Mouse (Mus musculus) liver, embryonic 16.5 days (tissue): ENCODE measurements around the gene Astn2. TPM values are rescaled to one million over a fixed set of nuclear protein-coding genes. Genes with fewer than 3 reads are reported as not detected.

ENCODE experiments used
- ATAC-seq: fragments of 200-750 bp; cut with Nextera tagmentation; 2 replicates; pipeline ENCODE4 v1.8.0; 2017; ENCODE audit warnings: low read depth, mild to moderate bottlenecking, moderate number of reproducible peaks, moderate library complexity
- H3K27ac ChIP-seq: fragments of 300-500 bp; sonication (generic); 2 replicates; pipeline ENCODE4 v1.5.1; 2014; ENCODE audit warnings: mild to moderate bottlenecking, low read length
- H3K27me3 ChIP-seq: fragments of 300-500 bp; sonication (generic); 2 replicates; pipeline ENCODE4 v1.6.1; 2014; ENCODE audit warnings: low read depth, low read length, mixed read lengths; ENCODE audit not compliant: control insufficient read depth, insufficient read depth
- H3K36me3 ChIP-seq: fragments of 300-500 bp; sonication (generic); 2 replicates; pipeline ENCODE4 v1.6.1; 2014; ENCODE audit warnings: mild to moderate bottlenecking; ENCODE audit not compliant: control insufficient read depth, insufficient read depth
- H3K4me1 ChIP-seq: fragments of 300-500 bp; sonication (generic); 2 replicates; pipeline ENCODE4 v1.6.1; 2014; ENCODE audit warnings: low read depth, low read length, mixed read lengths; ENCODE audit not compliant: control insufficient read depth
- H3K4me2 ChIP-seq: fragments of 300-500 bp; sonication (generic); 2 replicates; pipeline ENCODE4 v1.6.1; 2014; ENCODE audit warnings: low read depth, low read length, mixed read lengths
- H3K4me3 ChIP-seq: fragments of 300-500 bp; sonication (generic); 2 replicates; pipeline ENCODE4 v1.5.1; 2014; ENCODE audit warnings: low read depth, mild to moderate bottlenecking, low read length
- H3K9ac ChIP-seq: fragments of 300-500 bp; sonication (generic); 2 replicates; pipeline ENCODE4 v1.6.1; 2014; ENCODE audit warnings: low read depth, low read length
- H3K9me3 ChIP-seq: fragments of 300-500 bp; sonication (generic); replicated peaks from 2 replicates; pipeline ENCODE4 v1.6.1; 2016; ENCODE audit warnings: low read length; ENCODE audit not compliant: control insufficient read depth
- WGBS: fragments of 180-500 bp; shearing (Covaris S2); extraction: QIAGEN DNeasy Blood & Tissue Kit; methylation state at CpG from one replicate; pipeline ENCODE4 v1.1.7; 2014; ENCODE audit not compliant: insufficient replicate concordance; 5-methylcytosine and 5-hydroxymethylcytosine counted together
- polyA plus RNA-seq: library from polyadenylated mRNA; unstranded; fragments of >200 nt; fragmentation: Nextera tagmentation; extraction: Ambion mirVana; gene quantifications from 2 replicates; pipeline ENCODE4 v1.2.1, GENCODE M21; 2015

Gene Astn2
- polyA plus RNA-seq, 1 experiment from 2014 or later = not detected

DNA sequence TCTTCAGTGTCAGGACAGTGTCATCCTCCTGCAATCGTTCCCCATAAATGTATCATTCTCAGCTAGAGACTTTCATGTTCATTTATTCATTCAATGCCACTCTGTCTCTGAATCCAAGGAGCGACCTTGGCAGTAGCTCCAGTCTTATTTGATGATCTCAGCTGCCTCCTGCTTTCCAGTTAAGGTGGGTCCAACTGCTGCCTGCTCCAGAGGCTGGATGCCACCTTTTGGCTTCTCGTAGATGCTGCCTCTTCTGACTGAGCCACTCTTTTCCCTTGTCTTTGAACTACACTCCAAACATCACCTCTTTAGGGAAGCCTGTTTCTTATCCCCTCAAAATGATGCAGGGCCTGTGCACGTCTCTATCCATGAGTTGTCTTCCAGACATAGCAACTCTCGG, 1002.1 kb downstream of the Astn2 start:
- no peak for ATAC-seq
- H3K9ac ChIP-seq = no peak overlapping the region
- H3K4me1 ChIP-seq = no peaks in the 10 kb centered on the region
- H3K9me3 ChIP-seq = no peaks in the 10 kb centered on the region
- H3K36me3 ChIP-seq = no peaks in the 10 kb centered on the region
- no peak overlapping the region for H3K4me2 ChIP-seq
- no peak overlapping the region for H3K27ac ChIP-seq
- 60% methylated on average over 5 of the region's 5 CpGs for WGBS
- H3K4me3 ChIP-seq = no peak overlapping the region
- no peaks in the 10 kb centered on the region for H3K27me3 ChIP-seq

DNA sequence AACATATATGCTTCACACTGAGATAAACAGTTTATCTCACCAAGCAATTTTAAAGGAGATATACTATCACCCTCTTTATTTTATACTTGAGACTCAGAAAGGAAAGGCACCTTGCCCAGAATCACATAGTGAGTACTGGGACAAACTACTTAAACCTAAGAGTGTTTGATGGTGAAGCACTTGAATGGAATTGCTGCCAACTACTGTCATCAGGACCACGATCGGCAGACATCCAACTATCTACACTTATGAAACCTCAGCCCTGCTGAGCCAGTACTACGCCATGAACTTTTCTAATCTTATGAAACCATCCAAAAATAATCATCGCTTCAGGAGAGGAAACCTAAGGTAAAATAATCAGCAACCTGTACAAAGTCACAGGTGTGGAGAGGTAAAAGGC, 1005.0 kb downstream of the Astn2 start:
- Histone ChIP-seq H3K4me1 (no peaks in the 10 kb centered on the region), H3K27ac (no peak overlapping the region), H3K4me3 (no peak overlapping the region), H3K4me2 (no peak overlapping the region), H3K9me3 (no peaks in the 10 kb centered on the region), H3K27me3 (no peaks in the 10 kb centered on the region), H3K9ac (no peak overlapping the region), H3K36me3 (no peaks in the 10 kb centered on the region)
- no peak for ATAC-seq
- WGBS = 74% methylated on average over 4 of the region's 4 CpGs

DNA sequence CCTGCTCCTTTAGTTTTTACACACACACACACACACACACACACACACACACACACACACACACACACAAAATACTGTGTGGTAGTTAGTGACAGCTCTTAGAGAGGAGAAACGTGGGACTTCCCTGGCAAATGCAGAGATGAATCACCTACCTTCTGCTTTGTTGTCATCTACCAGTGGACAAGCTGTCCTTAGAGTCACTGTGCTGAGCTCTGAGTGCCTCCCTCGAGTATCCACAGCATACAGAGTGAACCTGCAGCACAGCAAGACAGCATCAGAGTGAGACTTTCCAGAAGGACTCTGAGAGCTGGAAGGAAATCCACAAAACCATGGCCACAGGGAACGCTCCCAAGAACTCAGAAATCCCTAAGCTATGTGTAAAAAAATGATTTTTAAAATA, 1007.6 kb downstream of the Astn2 start:
- 30% methylated on average over 3 of the region's 3 CpGs for WGBS
- H3K36me3 ChIP-seq = no peaks in the 10 kb centered on the region
- no peak overlapping the region for H3K4me3 ChIP-seq

GRCm38 (mm10) chr4:65391001-65391400, 1013.4 kb downstream of the Astn2 start:
- Histone ChIP-seq H3K36me3 (no peaks in the 10 kb centered on the region), H3K27ac (no peak overlapping the region), H3K4me3 (no peak overlapping the region), H3K9me3 (no peaks in the 10 kb centered on the region), H3K4me1 (no peaks in the 10 kb centered on the region; the same call in 1 of the 2 replicates), H3K9ac (no peak overlapping the region), H3K4me2 (no peak overlapping the region), H3K27me3 (no peaks in the 10 kb centered on the region)
- WGBS = 47% methylated on average over 4 of the region's 4 CpGs
- ATAC-seq = no peak

More for the DNA sequence above, 1007.6 kb downstream of the Astn2 start:
- no peak overlapping the region for H3K4me2 ChIP-seq
- no peak for ATAC-seq
- no peak overlapping the region for H3K27ac ChIP-seq
- H3K27me3 ChIP-seq = no peaks in the 10 kb centered on the region
- H3K9ac ChIP-seq = no peak overlapping the region
- H3K9me3 ChIP-seq = no peaks in the 10 kb centered on the region
- no peaks in the 10 kb centered on the region for H3K4me1 ChIP-seq

DNA sequence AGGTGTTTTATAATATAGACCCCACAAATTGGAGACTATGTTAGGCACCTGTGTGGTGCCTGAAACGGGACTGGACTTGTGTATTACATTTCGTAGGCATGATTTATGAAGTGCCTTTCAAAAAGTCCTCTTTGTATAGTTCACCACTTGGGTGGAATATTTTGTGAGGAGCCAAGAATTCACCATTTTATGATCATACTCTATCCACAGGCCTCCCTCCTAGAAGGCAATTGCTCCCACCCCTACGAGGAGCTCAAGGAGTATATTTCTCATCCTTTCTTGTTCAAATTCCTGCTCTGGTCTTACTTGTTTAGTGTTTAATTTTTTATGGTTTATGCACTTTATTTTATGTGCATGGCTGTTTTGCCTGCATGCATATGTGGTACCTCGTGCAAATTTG, 1021.3 kb downstream of the Astn2 start:
- H3K36me3 ChIP-seq = no peaks in the 10 kb centered on the region
- H3K9ac ChIP-seq = no peak overlapping the region
- H3K27me3 ChIP-seq = no peaks in the 10 kb centered on the region
- WGBS = 67% methylated on average over 4 of the region's 4 CpGs
- no peak overlapping the region for H3K4me3 ChIP-seq
- no peaks in the 10 kb centered on the region for H3K4me1 ChIP-seq
- no peaks in the 10 kb centered on the region for H3K9me3 ChIP-seq
- ATAC-seq = no peak
- no peak overlapping the region for H3K27ac ChIP-seq
- no peak overlapping the region for H3K4me2 ChIP-seq

GRCm38 (mm10) chr4:65379461-65379860, 1025.0 kb downstream of the Astn2 start:
- Histone ChIP-seq H3K9ac (no peak overlapping the region), H3K4me3 (no peak overlapping the region), H3K4me2 (no peak overlapping the region), H3K27me3 (no peaks in the 10 kb centered on the region), H3K27ac (no peak overlapping the region), H3K4me1 (no peaks in the 10 kb centered on the region), H3K9me3 (no peaks in the 10 kb centered on the region), H3K36me3 (no peaks in the 10 kb centered on the region)
- no peak for ATAC-seq
- whole genome bisulfite sequencing = 60% methylated on average over 4 of the region's 4 CpGs

DNA sequence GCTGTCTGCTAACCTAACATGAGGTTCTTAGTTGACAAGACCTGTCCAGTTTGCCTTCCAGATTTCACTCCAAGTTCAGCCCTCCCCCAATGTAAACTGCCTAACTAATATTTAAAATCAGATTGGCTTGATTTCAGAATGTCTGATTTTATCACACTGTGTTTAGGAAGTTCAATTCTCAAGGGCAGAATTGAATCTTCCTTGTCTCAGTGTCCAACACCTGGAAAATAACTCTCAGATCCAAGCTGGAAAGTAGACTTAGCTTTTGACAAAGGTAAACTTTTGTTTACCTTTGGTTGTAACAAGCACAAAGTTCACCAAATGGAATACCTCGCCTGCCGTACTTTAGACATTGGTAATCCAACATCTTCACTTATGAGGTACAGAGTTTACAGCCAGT, 1027.8 kb downstream of the Astn2 start:
- H3K9me3 ChIP-seq = no peaks in the 10 kb centered on the region
- no peaks in the 10 kb centered on the region for H3K27me3 ChIP-seq
- no peaks in the 10 kb centered on the region for H3K4me1 ChIP-seq
- no peak for ATAC-seq
- 62% methylated on average over 2 of the region's 2 CpGs for WGBS
- H3K4me2 ChIP-seq = no peak overlapping the region
- H3K36me3 ChIP-seq = no peaks in the 10 kb centered on the region
- 0 out of 2 replicates have a peak overlapping the region, but pooled peaks have one; percentile 7 for H3K27ac ChIP-seq
- no peak overlapping the region for H3K4me3 ChIP-seq
- no peak overlapping the region for H3K9ac ChIP-seq

GRCm38 (mm10) chr4:65373841-65374240, 1030.6 kb downstream of the Astn2 start:
- H3K4me3 ChIP-seq = no peak overlapping the region
- H3K9ac ChIP-seq = no peak overlapping the region
- no peak for ATAC-seq
- H3K36me3 ChIP-seq = no peaks in the 10 kb centered on the region
- 22% methylated on average over 1 of the region's 1 CpGs for WGBS
- no peak overlapping the region for H3K4me2 ChIP-seq
- H3K9me3 ChIP-seq = no peaks in the 10 kb centered on the region
- no peak overlapping the region for H3K27ac ChIP-seq
- no peaks in the 10 kb centered on the region for H3K4me1 ChIP-seq
- no peaks in the 10 kb centered on the region for H3K27me3 ChIP-seq

DNA sequence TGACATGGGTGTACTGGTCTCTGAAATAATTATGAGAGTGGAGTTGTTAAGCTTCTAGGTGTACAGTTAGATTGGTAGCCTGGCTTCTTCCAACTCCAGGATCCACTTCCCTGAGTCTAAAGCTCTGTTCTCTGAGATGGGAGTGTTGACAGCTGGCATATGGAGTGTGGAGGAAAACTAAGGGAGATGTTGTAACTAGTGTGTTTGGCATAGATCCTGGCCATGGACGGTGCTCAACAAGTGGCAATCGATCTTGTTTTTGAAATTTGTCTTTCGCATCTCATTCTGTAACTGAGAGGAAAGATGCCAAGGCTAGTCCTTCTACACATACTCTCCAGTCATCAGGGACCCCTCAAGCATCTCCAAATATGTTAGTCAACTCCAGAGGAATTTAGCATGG, 1031.7 kb downstream of the Astn2 start:
- H3K27me3 ChIP-seq = no peaks in the 10 kb centered on the region
- no peaks in the 10 kb centered on the region for H3K4me1 ChIP-seq
- WGBS = 73% methylated on average over 3 of the region's 3 CpGs
- ATAC-seq = no peak
- H3K27ac ChIP-seq = no peak overlapping the region
- H3K9me3 ChIP-seq = no peaks in the 10 kb centered on the region
- no peak overlapping the region for H3K4me3 ChIP-seq
- no peaks in the 10 kb centered on the region for H3K36me3 ChIP-seq
- H3K9ac ChIP-seq = no peak overlapping the region
- H3K4me2 ChIP-seq = no peak overlapping the region

GRCm38 (mm10) chr4:65367135-65367534, 1037.3 kb downstream of the Astn2 start:
- ATAC-seq = no peak
- Histone ChIP-seq H3K9ac (no peak overlapping the region), H3K36me3 (no peaks in the 10 kb centered on the region), H3K27me3 (no peaks in the 10 kb centered on the region), H3K4me1 (no peaks in the 10 kb centered on the region), H3K9me3 (no peaks in the 10 kb centered on the region), H3K4me3 (no peak overlapping the region), H3K27ac (no peak overlapping the region), H3K4me2 (no peak overlapping the region)
